Mouse (Mus musculus): Measurements from ENCODE around the gene Gm11564.

GRCm38 (mm10) chr11:99854121-99854520, 38.7 kb upstream of the Gm11564 start:
- no peak for TF ChIP-seq POLR2A (IDR thresholded peaks at IDR 0.05; ENCODE audit: low read depth, low read length)
- peak; percentile 27; the same call in 1 of the 2 replicates for TF ChIP-seq CTCF (IDR thresholded peaks at IDR 0.05; ENCODE audit: borderline replicate concordance, insufficient read depth, low read length)
